Mouse (Mus musculus): ENCODE data around the gene Ifna6. TPM values are rescaled to one million over a fixed set of nuclear protein-coding genes. Genes with fewer than 3 reads are reported as not detected.
"Not testable (repeated sequence)": the region's sequence is repeated elsewhere in the genome, so short reads cannot be mapped to it uniquely, and the experiment has no call there.

Ifna6 gene
- polyA plus RNA-seq, 1 experiment from 2014 or later, result not detected

DNA sequence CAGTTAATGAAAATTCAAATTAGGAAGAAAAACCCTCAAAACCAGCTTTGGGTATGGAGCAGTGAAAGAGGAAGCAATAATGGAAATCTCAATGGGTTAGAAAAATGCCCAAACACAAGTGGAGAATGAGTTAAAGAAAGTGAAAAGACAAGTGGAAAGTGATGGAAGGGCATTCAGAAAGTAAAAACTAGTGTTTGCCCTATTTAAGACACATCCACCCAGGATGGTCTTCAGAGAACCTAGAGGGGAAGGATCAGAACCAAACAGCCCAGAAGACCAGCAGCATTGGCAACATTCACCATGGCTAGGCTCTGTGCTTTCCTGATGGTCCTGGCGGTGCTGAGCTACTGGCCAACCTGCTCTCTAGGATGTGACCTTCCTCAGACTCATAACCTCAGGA is 8.0 kb downstream of the Ifna6 start, which contains the start of gene Ifna5:
Gene Ifna5 (plus strand): TSS at position 301 of the 400 bp plus-strand sequence.
- H3K9me3 ChIP-seq (ENCODE audit: control insufficient read depth, low read length); H3K4me1 ChIP-seq (replicated peaks; ENCODE audit: control insufficient read depth, insufficient read depth, low read length): not testable (repeated sequence)
- 61% methylated on average over 1 of the region's 1 CpGs for WGBS

DNA sequence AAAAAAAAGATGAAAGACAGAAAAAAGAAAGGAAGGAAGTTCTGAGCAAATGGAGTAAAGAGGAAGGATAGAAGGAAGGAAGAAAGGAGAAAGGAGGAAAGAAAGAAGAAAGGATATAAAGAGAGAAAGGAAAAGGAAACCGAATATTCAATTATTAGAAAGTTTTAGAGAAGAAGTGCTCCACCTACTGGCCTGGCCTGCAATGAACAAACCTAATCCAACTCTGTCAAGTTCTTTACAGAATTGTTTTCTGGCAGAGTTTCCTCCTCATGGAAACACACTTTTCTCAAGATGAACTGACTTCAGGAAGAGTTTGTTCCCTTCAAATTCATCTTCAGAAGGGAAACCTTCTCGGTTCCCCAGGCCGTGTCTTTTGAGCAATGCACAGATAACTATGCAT is 11.6 kb downstream of the Ifna6 start:
- H3K9ac ChIP-seq (ENCODE audit: low read depth, low read length), result no peak overlapping the region
- no peaks in the 10 kb centered on the region for H3K9me3 ChIP-seq (ENCODE audit: control insufficient read depth, low read length)
- no peak for ATAC-seq (replicated peaks; ENCODE audit: low FRiP score)
- H3K36me3 ChIP-seq (ENCODE audit: control insufficient read depth, insufficient read depth, low read length), result no peaks in the 10 kb centered on the region
- H3K4me2 ChIP-seq, result no peak overlapping the region
- H3K27ac ChIP-seq (ENCODE audit: low read depth, low read length), result no peak overlapping the region
- no peaks in the 10 kb centered on the region for H3K4me1 ChIP-seq (replicated peaks; ENCODE audit: control insufficient read depth, insufficient read depth, low read length)
- no peak overlapping the region for H3K4me3 ChIP-seq (ENCODE audit: low read depth, low read length)
- H3K27me3 ChIP-seq (replicated peaks; ENCODE audit: control insufficient read depth, insufficient read depth, low read length), result no peaks in the 10 kb centered on the region
- no peak for DNase-seq (ENCODE audit: low spot score)
- 42% methylated on average over 3 of the region's 3 CpGs for WGBS

More for the DNA sequence above, 8.0 kb downstream of the Ifna6 start, which contains the start of gene Ifna5:
- H3K4me2 ChIP-seq; H3K27me3 ChIP-seq (replicated peaks; ENCODE audit: control insufficient read depth, insufficient read depth, low read length); H3K27ac ChIP-seq (ENCODE audit: low read depth, low read length); DNase-seq (ENCODE audit: low spot score); H3K4me3 ChIP-seq (ENCODE audit: low read depth, low read length); H3K9ac ChIP-seq (ENCODE audit: low read depth, low read length); ATAC-seq (replicated peaks; ENCODE audit: low FRiP score); H3K36me3 ChIP-seq (ENCODE audit: control insufficient read depth, insufficient read depth, low read length): not testable (repeated sequence)

DNA sequence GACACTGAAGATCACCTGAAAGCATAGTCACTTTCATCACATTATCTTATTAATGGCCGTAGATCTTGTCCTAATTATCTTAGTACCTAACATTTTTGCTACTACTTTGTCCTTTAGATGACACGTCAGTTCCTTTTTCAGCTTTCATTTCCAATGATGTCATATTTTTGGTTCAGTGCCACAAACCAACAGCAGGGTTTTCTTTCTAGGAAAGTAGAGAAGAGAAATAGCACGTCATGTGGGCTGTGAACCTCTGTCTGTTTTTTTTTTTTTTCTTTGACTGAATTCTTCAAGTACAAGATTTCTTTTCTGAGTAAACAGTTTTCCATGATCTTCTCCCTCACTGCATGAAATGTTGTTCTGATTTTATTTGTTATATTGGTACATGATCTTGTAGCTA is 12.8 kb downstream of the Ifna6 start:
- 66% methylated on average over 3 of the region's 3 CpGs for WGBS
- H3K4me3 ChIP-seq (ENCODE audit: low read depth, low read length), result no peak overlapping the region
- ATAC-seq (replicated peaks; ENCODE audit: low FRiP score) (no peak), DNase-seq (ENCODE audit: low spot score) (no peak)
- H3K4me2 ChIP-seq, result no peak overlapping the region
- no peak overlapping the region for H3K9ac ChIP-seq (ENCODE audit: low read depth, low read length)
- no peak overlapping the region for H3K27ac ChIP-seq (ENCODE audit: low read depth, low read length)
- no peaks in the 10 kb centered on the region for H3K27me3 ChIP-seq (replicated peaks; ENCODE audit: control insufficient read depth, insufficient read depth, low read length)
- no peaks in the 10 kb centered on the region for H3K9me3 ChIP-seq (ENCODE audit: control insufficient read depth, low read length)
- H3K36me3 ChIP-seq (ENCODE audit: control insufficient read depth, insufficient read depth, low read length), result no peaks in the 10 kb centered on the region
- H3K4me1 ChIP-seq (replicated peaks; ENCODE audit: control insufficient read depth, insufficient read depth, low read length), result no peaks in the 10 kb centered on the region

DNA sequence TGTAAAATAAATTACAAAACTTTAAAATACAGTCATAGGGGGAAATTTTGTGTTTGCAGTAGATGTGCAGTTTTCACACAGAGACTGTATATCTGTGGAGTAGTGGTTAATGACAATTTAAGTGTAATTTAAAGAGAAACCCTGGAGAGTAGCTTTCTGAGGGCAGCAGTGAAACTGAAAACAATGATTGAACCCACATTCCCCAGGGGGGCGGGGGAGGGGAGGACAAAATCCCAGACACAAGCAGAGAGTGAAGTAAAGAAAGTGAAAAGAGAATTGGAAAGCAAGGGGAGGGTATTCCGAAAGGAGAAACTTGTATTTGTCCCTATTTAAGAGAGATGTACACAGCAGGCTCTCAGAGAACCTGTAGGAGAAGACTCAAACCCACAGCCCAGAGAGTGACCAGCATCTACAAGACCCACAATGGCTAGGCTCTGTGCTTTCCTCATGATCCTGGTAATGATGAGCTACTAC is 14.3 kb downstream of the Ifna6 start, which contains the start of gene Ifna4:
Gene Ifna4 (plus strand): TSS at position 424 of the 474 bp plus-strand sequence.
- WGBS, result 53% methylated on average over 2 of the region's 2 CpGs
- H3K9ac ChIP-seq (ENCODE audit: low read depth, low read length), result no peak within 1 kb of the TSS

DNA sequence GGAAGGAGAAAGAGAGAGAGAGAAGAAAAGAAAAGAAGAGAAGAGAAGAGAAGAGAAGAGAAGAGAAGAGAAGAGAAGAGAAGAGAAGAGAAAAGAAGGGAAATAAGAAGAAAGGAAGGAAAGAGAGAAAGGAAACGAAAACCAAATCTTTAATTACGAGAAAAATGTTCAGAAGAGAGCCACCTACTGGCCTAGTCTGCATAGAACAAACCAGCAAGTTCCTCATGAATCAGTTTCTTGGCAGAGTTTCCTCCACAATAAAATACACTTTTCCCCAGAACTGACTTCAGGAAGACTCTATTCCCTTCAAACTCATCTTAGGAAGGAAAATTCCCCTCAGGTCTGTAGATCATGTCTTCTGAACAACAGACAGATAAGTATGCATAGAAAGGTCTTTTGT is 18.1 kb downstream of the Ifna6 start:
- 29% methylated on average over 2 of the region's 2 CpGs for WGBS
- DNase-seq (ENCODE audit: low spot score) (no peak), ATAC-seq (replicated peaks; ENCODE audit: low FRiP score) (no peak)
- H3K36me3 ChIP-seq (ENCODE audit: control insufficient read depth, insufficient read depth, low read length), result no peaks in the 10 kb centered on the region
- no peak overlapping the region for H3K9ac ChIP-seq (ENCODE audit: low read depth, low read length)
- H3K27me3 ChIP-seq (replicated peaks; ENCODE audit: control insufficient read depth, insufficient read depth, low read length), result no peaks in the 10 kb centered on the region
- H3K4me1 ChIP-seq (replicated peaks; ENCODE audit: control insufficient read depth, insufficient read depth, low read length), result no peaks in the 10 kb centered on the region
- no peak overlapping the region for H3K4me3 ChIP-seq (ENCODE audit: low read depth, low read length)
- no peak overlapping the region for H3K4me2 ChIP-seq
- H3K27ac ChIP-seq (ENCODE audit: low read depth, low read length), result no peak overlapping the region
- H3K9me3 ChIP-seq (ENCODE audit: control insufficient read depth, low read length), result no peaks in the 10 kb centered on the region

More for the DNA sequence above, 14.3 kb downstream of the Ifna6 start, which contains the start of gene Ifna4:
- Histone ChIP-seq H3K9me3 (ENCODE audit: control insufficient read depth, low read length) (no peaks in the 10 kb centered on the region), H3K4me2 (no peak within 1 kb of the TSS), H3K27ac (ENCODE audit: low read depth, low read length) (no peak within 1 kb of the TSS), H3K4me3 (ENCODE audit: low read depth, low read length) (no peak within 1 kb of the TSS), H3K36me3 (ENCODE audit: control insufficient read depth, insufficient read depth, low read length) (no peaks in the 10 kb centered on the region), H3K4me1 (replicated peaks; ENCODE audit: control insufficient read depth, insufficient read depth, low read length) (no peaks in the 10 kb centered on the region), H3K27me3 (replicated peaks; ENCODE audit: control insufficient read depth, insufficient read depth, low read length) (no peaks in the 10 kb centered on the region)
- ATAC-seq (replicated peaks; ENCODE audit: low FRiP score), result no peak
- DNase-seq (ENCODE audit: low spot score), result no peak

DNA sequence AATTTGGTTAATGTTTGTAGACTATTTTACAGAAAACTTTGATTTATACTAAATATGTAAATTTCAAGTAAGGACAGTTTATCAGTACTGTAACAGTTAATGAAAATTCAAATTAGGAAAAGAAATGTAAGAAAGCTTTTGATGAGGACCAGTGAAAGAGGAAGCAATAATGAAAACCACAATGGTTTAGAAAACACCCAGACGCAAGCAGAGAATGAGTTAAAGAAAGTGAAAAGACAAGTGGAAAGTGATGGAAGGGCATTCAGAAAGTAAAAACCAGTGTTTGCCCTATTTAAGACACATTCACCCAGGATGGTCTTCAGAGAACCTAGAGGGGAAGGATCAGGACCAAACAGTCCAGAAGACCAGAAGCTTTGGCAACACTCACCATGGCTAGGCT is 22.5 kb downstream of the Ifna6 start, which contains the start of gene Ifna1:
Gene Ifna1 (plus strand): TSS at position 390 of the 400 bp plus-strand sequence.
- no peak within 1 kb of the TSS for H3K27ac ChIP-seq (ENCODE audit: low read depth, low read length)
- H3K4me2 ChIP-seq, result no peak within 1 kb of the TSS
- no peak within 1 kb of the TSS for H3K4me3 ChIP-seq (ENCODE audit: low read depth, low read length)
- no peaks in the 10 kb centered on the region for H3K27me3 ChIP-seq (replicated peaks; ENCODE audit: control insufficient read depth, insufficient read depth, low read length)
- ATAC-seq (replicated peaks; ENCODE audit: low FRiP score) (no peak), DNase-seq (ENCODE audit: low spot score) (no peak)
- H3K4me1 ChIP-seq (replicated peaks; ENCODE audit: control insufficient read depth, insufficient read depth, low read length), result no peaks in the 10 kb centered on the region
- H3K9me3 ChIP-seq (ENCODE audit: control insufficient read depth, low read length), result no peaks in the 10 kb centered on the region
- H3K9ac ChIP-seq (ENCODE audit: low read depth, low read length), result no peak within 1 kb of the TSS
- no peaks in the 10 kb centered on the region for H3K36me3 ChIP-seq (ENCODE audit: control insufficient read depth, insufficient read depth, low read length)
- WGBS, result 45% methylated on average over 1 of the region's 1 CpGs

DNA sequence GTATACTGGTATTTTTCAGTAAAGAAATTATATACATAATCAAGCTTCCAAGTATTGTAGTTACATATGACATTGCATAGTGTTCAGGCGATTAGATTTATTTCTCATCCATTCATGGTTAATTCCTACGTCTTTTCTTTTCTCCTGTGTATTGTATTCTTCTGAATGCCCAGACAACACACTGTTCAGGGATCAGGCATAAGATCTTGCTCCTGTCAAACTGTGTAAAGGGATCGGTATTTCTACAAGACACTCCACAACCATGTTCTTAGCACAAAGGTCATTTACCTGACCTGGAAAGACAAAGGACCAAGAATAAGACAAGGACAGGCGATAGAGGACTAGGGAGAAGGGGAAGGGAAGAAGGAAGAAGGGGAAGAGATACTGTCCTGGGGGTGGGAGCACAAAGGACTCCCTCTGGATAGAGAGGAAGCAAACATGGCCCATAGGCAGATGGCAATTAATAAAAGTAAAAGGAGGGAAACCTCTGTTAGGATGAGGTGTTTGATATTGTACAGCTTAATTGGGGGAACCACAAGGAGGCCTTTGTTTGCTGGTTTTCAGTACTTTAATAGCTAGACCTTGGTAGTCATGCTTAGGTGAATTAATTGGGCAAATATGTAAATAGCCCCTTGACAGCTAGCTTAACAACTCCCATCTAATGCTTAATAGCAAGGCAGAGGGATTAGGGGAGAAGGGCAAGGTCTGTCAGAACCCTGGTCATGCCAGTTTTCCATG is 24.0 kb downstream of the Ifna6 start:
- WGBS, result 60% methylated on average over 4 of the region's 4 CpGs
- Histone ChIP-seq H3K9ac (ENCODE audit: low read depth, low read length) (no peak overlapping the region), H3K27ac (ENCODE audit: low read depth, low read length) (no peak overlapping the region), H3K4me3 (ENCODE audit: low read depth, low read length) (no peak overlapping the region), H3K27me3 (replicated peaks; ENCODE audit: control insufficient read depth, insufficient read depth, low read length) (no peaks in the 10 kb centered on the region), H3K9me3 (ENCODE audit: control insufficient read depth, low read length) (no peaks in the 10 kb centered on the region), H3K4me1 (replicated peaks; ENCODE audit: control insufficient read depth, insufficient read depth, low read length) (no peaks in the 10 kb centered on the region), H3K4me2 (no peak overlapping the region), H3K36me3 (ENCODE audit: control insufficient read depth, insufficient read depth, low read length) (no peaks in the 10 kb centered on the region)
- ATAC-seq (replicated peaks; ENCODE audit: low FRiP score) (no peak), DNase-seq (ENCODE audit: low spot score) (no peak)

DNA sequence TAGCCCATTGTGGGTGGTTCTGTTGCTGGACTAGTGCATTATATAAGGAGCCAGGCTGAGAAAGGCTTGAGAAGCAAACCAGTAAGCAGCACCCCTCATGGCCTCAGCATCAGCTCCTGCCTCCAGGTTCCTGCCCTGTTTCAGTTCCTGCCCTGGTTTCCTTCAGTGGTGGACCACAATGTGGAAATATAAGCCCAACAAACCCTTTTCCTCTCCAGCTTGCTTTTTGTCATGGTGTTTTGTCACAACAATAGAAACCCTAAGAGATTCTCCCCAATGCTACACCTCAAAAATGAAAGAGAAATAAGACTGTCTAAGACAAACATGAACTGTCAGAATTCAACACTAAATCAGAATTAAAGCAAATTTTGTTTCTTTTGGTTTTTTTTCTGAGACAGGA is 32.0 kb downstream of the Ifna6 start:
- no peak for ATAC-seq (replicated peaks; ENCODE audit: low FRiP score)
- H3K27me3 ChIP-seq (replicated peaks; ENCODE audit: control insufficient read depth, insufficient read depth, low read length), result no peaks in the 10 kb centered on the region
- no peak overlapping the region for H3K27ac ChIP-seq (ENCODE audit: low read depth, low read length)
- H3K9me3 ChIP-seq (ENCODE audit: control insufficient read depth, low read length), result no peaks in the 10 kb centered on the region
- no peak overlapping the region for H3K9ac ChIP-seq (ENCODE audit: low read depth, low read length)
- no peaks in the 10 kb centered on the region for H3K36me3 ChIP-seq (ENCODE audit: control insufficient read depth, insufficient read depth, low read length)
- no peak for DNase-seq (ENCODE audit: low spot score)
- H3K4me2 ChIP-seq, result no peak overlapping the region
- H3K4me1 ChIP-seq (replicated peaks; ENCODE audit: control insufficient read depth, insufficient read depth, low read length), result no peaks in the 10 kb centered on the region
- H3K4me3 ChIP-seq (ENCODE audit: low read depth, low read length), result no peak overlapping the region

DNA sequence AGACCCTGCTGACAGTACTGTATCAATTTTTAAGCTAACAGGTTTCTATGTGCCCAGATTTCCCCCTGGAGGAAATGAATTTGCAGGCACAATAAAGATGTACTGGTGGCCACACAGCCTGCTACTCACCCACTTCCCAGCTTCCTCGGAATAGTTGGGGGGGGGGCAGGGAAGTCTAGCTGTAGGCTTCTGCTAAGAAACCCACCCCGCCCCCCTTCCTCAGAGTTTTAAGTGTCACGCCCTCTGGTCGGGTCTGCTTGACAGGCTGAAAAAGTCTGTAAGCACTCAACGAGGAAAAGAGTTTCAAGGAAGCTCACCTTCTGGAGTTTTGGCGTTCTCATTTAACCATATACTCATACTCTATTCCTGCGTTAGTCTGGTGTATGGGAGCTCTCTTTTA is 36.1 kb downstream of the Ifna6 start:
- H3K9me3 ChIP-seq (ENCODE audit: control insufficient read depth, low read length), result no peaks in the 10 kb centered on the region
- ATAC-seq (replicated peaks; ENCODE audit: low FRiP score), result no peak
- H3K4me3 ChIP-seq (ENCODE audit: low read depth, low read length), result no peak overlapping the region
- no peak overlapping the region for H3K4me2 ChIP-seq
- H3K27me3 ChIP-seq (replicated peaks; ENCODE audit: control insufficient read depth, insufficient read depth, low read length), result no peaks in the 10 kb centered on the region
- no peak overlapping the region for H3K9ac ChIP-seq (ENCODE audit: low read depth, low read length)
- WGBS, result 8% methylated on average over 7 of the region's 7 CpGs
- no peak overlapping the region for H3K27ac ChIP-seq (ENCODE audit: low read depth, low read length)
- no peak for DNase-seq (ENCODE audit: low spot score)
- H3K4me1 ChIP-seq (replicated peaks; ENCODE audit: control insufficient read depth, insufficient read depth, low read length), result no peaks in the 10 kb centered on the region
- no peaks in the 10 kb centered on the region for H3K36me3 ChIP-seq (ENCODE audit: control insufficient read depth, insufficient read depth, low read length)

Measured in liver, embryonic 11.5 days (tissue).